ENCODE assay signal across 9 mouse cellular contexts in genomic region chr19:16436335-16437169, GRCm38 (mm10). TPM values are rescaled to one million over a fixed set of nuclear protein-coding genes. Genes with fewer than 3 reads are reported as not detected.
A peak's percentile ranks its signal among the peaks of the same experiment; 100 is the strongest.
DNase-seq lines count a peak whose midpoint lies in the region; ATAC-seq and TF ChIP-seq lines count a peak whose summit lies in the region.
"Had no signal": no experiment of that assay in that cellular context is flagged by ENCODE, and none has a peak within 500 bp of the region (broad histone marks: within the 10 kb centered on the region; RNA-seq: fewer than 3 reads in every experiment).

No protein-coding gene starts in this region.

- H3K4me2 ChIP-seq in hindbrain, embryonic 13.5 days, result peak overlapping the region; percentile 70
- peak overlapping the region; percentile 96 for H3K4me2 ChIP-seq in liver, embryonic 11.5 days
- peak overlapping the region; percentile 58 for H3K4me2 ChIP-seq in midbrain, embryonic 16.5 days (ENCODE audit: low read length)

- ATAC-seq in erythroblast, adult 5-6 weeks (replicated peaks; ENCODE audit: low FRiP score, poor library complexity, severe bottlenecking), result peak; percentile 56
- ATAC-seq in hindbrain, embryonic 13.5 days (ENCODE audit: low FRiP score), result peak; percentile 28; the same call in 1 of the 2 replicates
- no peak for ATAC-seq in liver, embryonic 11.5 days (replicated peaks; ENCODE audit: low FRiP score)
- peak; percentile 39 for ATAC-seq in midbrain, embryonic 16.5 days

- H3K4me3 ChIP-seq in gastrocnemius, adult 2 months, result peak overlapping the region; percentile 68
- H3K4me3 ChIP-seq in hindbrain, embryonic 13.5 days, result peak overlapping the region; percentile 42
- peak overlapping the region; percentile 58 for H3K4me3 ChIP-seq in liver, embryonic 11.5 days (ENCODE audit: low read depth, low read length)
- peak overlapping the region; percentile 41 for H3K4me3 ChIP-seq in midbrain, embryonic 16.5 days (ENCODE audit: low read depth, low read length)

- H3K27ac ChIP-seq in gastrocnemius, adult 2 months, result peak overlapping the region; percentile 63
- no peak overlapping the region for H3K27ac ChIP-seq in hindbrain, embryonic 13.5 days
- H3K27ac ChIP-seq in liver, embryonic 11.5 days (ENCODE audit: low read depth, low read length), result no peak overlapping the region
- no peak overlapping the region for H3K27ac ChIP-seq in midbrain, embryonic 16.5 days (ENCODE audit: low read length)

- H3K36me3 ChIP-seq in hindbrain, embryonic 13.5 days, result no peaks in the 10 kb centered on the region
- H3K36me3 ChIP-seq in liver, embryonic 11.5 days (ENCODE audit: control insufficient read depth, insufficient read depth, low read length), result no peaks in the 10 kb centered on the region
- H3K36me3 ChIP-seq in midbrain, embryonic 16.5 days (ENCODE audit: control insufficient read depth, insufficient read depth, low read length), result no peaks in the 10 kb centered on the region

- WGBS in hindbrain, embryonic 13.5 days, result 2% methylated on average over 61 of the region's 61 CpGs
- 6% methylated on average over 61 of the region's 61 CpGs for WGBS in liver, embryonic 11.5 days
- WGBS in midbrain, embryonic 16.5 days, result 2% methylated on average over 61 of the region's 61 CpGs

- peak; percentile 33 for DNase-seq in gastrocnemius, adult 2 months
- DNase-seq in gastrocnemius, adult 8-10 months (ENCODE audit: low spot score in 2 of 2), result no peak
- DNase-seq in Muller cell, postnatal 12 days (ENCODE audit: inconsistent ontology term), result peak; percentile 53
- peak; percentile 52 for DNase-seq in liver, embryonic 11.5 days (ENCODE audit: low spot score)
- no peak for DNase-seq in MN1 (ENCODE audit: low spot score)

- H3K27me3 ChIP-seq in hindbrain, embryonic 13.5 days, result peaks cover 62% of the 10 kb centered on the region
- H3K27me3 ChIP-seq in liver, embryonic 11.5 days (replicated peaks; ENCODE audit: control insufficient read depth, insufficient read depth, low read length), result peaks cover 15% of the 10 kb centered on the region
- peaks cover 28% of the 10 kb centered on the region for H3K27me3 ChIP-seq in midbrain, embryonic 16.5 days (ENCODE audit: control insufficient read depth, insufficient read depth, low read depth, low read length)
- H3K27me3 ChIP-seq: CH12.LX had no signal

- TF ChIP-seq CTCF in gastrocnemius, adult 2 months (IDR thresholded peaks at IDR 0.05), result no peak

- intact Hi-C loops in gastrocnemius, adult 2 months (cut with DNase I), result loop anchor here (5.0 kb wide), 2 partner anchors 79 to 121 kb away; no protein-coding TSS in a partner anchor

- H3K9ac ChIP-seq in hindbrain, embryonic 13.5 days, result peak overlapping the region; percentile 59
- peak overlapping the region; percentile 44 for H3K9ac ChIP-seq in liver, embryonic 11.5 days (ENCODE audit: low read depth, low read length)
- peak overlapping the region; percentile 27 for H3K9ac ChIP-seq in midbrain, embryonic 16.5 days (ENCODE audit: low read depth, low read length)

- no peaks in the 10 kb centered on the region for H3K9me3 ChIP-seq in hindbrain, embryonic 13.5 days
- no peaks in the 10 kb centered on the region for H3K9me3 ChIP-seq in liver, embryonic 11.5 days (ENCODE audit: control insufficient read depth, low read length)
- H3K9me3 ChIP-seq in midbrain, embryonic 16.5 days (replicated peaks; ENCODE audit: control insufficient read depth, low read length, poor library complexity, severe bottlenecking), result no peaks in the 10 kb centered on the region

- H3K4me1 ChIP-seq in hindbrain, embryonic 13.5 days (replicated peaks), result peaks cover 24% of the 10 kb centered on the region
- peaks cover 21% of the 10 kb centered on the region for H3K4me1 ChIP-seq in liver, embryonic 11.5 days (replicated peaks; ENCODE audit: control insufficient read depth, insufficient read depth, low read length)
- H3K4me1 ChIP-seq in midbrain, embryonic 16.5 days (ENCODE audit: control insufficient read depth, insufficient read depth, low read length), result peaks cover 19% of the 10 kb centered on the region

RNA-seq across cellular contexts. Expression of gene Gna14, which starts 1.0 kb away (rescaled TPM):
- 1 to 10 TPM; 1.5 to 2.0 TPM for total RNA-seq in gastrocnemius, adult 2 months (2021)
- 1 to 10 TPM in 3 of 4 experiments, under 1 TPM in 1; 0.97 to 2.8 (median 1.1) TPM for total RNA-seq in gastrocnemius, adult 8-10 months (2022)
- 1.3 TPM in 1 of 2 replicates, not detected in the other for total RNA-seq in erythroblast, adult 5-6 weeks (2015; ENCODE audit: low replicate concordance)
- total RNA-seq in erythroblast, adult 5-6 weeks (2017; ENCODE audit: low replicate concordance), result 0.09 and 0.42 TPM in 2 replicates
- 0.35 and 0.80 TPM in 2 replicates for polyA plus RNA-seq in hindbrain, embryonic 13.5 days (2015; fragmentation: Nextera tagmentation; extraction: Ambion mirVana)
- 4.0 and 4.2 TPM in 2 replicates for polyA plus RNA-seq in liver, embryonic 11.5 days (2014; fragmentation: Nextera tagmentation; extraction: Ambion mirVana)
- polyA plus RNA-seq in midbrain, embryonic 16.5 days (2015; fragmentation: Nextera tagmentation; extraction: Ambion mirVana), result 0.45 and 0.73 TPM in 2 replicates

Comparison
In these comparisons a context has a peak if more than half of its experiments do, and no peak if none do; other contexts are left out.
1. DNase-seq: peak in gastrocnemius, adult 2 months (single experiment), Muller cell, postnatal 12 days (single experiment) and liver, embryonic 11.5 days (single experiment); none in gastrocnemius, adult 8-10 months (0 of 2) and MN1 (single experiment).
2. Peak in every context shown above with its lines, with median percentiles within 50 percentile points of each other: H3K4me3 ChIP-seq, H3K4me2 ChIP-seq and H3K9ac ChIP-seq.